Mouse (Mus musculus): ENCODE measurements at regions not wholly inside any gene's neighbourhood (a gene's known extent, or its start where the extent isn't known, plus 50 kb on each side); places are given as distances from the start of the nearest gene placed in this dataset.

DNA sequence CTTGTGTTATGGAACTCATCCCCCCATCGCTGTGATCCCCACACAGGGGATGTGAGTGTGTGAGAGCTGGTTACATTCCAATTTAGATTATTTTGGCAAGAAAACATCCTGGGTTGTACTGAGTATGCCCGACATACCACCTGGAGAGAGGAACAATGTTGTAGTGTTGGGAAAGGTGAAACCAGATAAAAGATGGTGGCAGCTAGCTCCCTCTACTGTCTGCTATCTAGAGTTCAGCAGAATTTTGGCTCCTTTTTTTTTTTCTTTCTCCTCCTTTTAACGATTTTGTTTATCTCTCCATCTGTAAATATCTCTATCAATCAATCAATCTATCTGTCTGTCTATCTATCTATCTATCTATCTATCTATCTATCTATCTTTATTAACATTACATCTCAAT is 89.7 kb downstream of the Kcna5 start (continued):
- TF ChIP-seq NELFE (IDR thresholded peaks at IDR 0.05; ENCODE audit: low read depth, low read length) = no peak
- TF ChIP-seq MEF2A (IDR thresholded peaks at IDR 0.05; ENCODE audit: borderline replicate concordance, low read depth, low read length) = no peak
- no peak for TF ChIP-seq MAZ (IDR thresholded peaks at IDR 0.05; ENCODE audit: low read depth, low read length)

DNA sequence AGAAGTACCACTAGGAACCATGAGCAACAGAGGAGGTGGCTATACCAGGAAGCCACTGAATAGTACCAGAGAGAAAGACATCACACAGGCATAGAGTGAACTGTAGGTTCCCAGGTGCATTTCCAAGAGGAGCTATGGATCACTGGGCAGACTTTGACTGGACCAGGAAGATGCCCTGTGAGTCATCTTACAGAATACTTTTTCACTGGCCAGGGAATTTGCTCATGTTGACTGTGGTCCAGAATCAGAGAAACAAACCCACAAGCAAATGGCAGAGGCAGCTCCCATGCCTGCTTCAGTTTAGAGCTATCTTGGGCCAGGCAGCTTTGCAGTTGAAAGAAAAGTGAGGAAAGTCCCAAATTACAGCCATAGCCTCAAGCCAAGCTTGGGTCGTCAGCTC is 95.0 kb downstream of the Kcna5 start:
- Histone ChIP-seq H3K9me3 (replicated peaks; ENCODE audit: low read length) (peaks cover 12% of the 10 kb centered on the region), H3K4me2 (ENCODE audit: insufficient read depth, low read depth, poor library complexity, severe bottlenecking) (no peak overlapping the region), H3K27ac (ENCODE audit: insufficient read depth, low read depth) (no peak overlapping the region), H3K27me3 (replicated peaks) (no peaks in the 10 kb centered on the region), H3K4me1 (ENCODE audit: control insufficient read depth in 1 of 2, insufficient read depth in 2 of 2) (peaks cover 29 to 36% of the 10 kb centered on the region in 2 experiments), H3K36me3 (replicated peaks in 1 of 2; ENCODE audit: control insufficient read depth in 1 of 2, insufficient read depth in 1 of 2, low read length in 1 of 2) (no peaks in the 10 kb centered on the region), H3K79me2 (replicated peaks; ENCODE audit: control insufficient read depth, extremely low read depth, insufficient read depth, poor library complexity, severe bottlenecking) (no peaks in the 10 kb centered on the region), H3K9ac (ENCODE audit: insufficient read depth, low read depth) (no peak overlapping the region), H3K4me3 (replicated peaks in 1 of 3; ENCODE audit: low read depth in 2 of 3, low read length in 2 of 3, poor library complexity in 1 of 3) (no peak overlapping the region)
- dilution Hi-C loops (cut with MboI; ENCODE audit: extremely low pct_ligation_motif_present, extremely low pct_unique_long_range_greater_than_20kb, low sequenced_read_pairs) = no loop called here
- TF ChIP-seq ZKSCAN1 (IDR thresholded peaks at IDR 0.05; ENCODE audit: borderline replicate concordance, low read depth, low read length) (no peak), JUN (IDR thresholded peaks at IDR 0.05; ENCODE audit: insufficient read depth, low read depth, low read length) (no peak), GABPA (IDR thresholded peaks at IDR 0.05; ENCODE audit: insufficient replicate concordance, low read depth, low read length) (no peak), PAX5 (IDR thresholded peaks at IDR 0.05; ENCODE audit: low read length) (no peak), MAFK (IDR thresholded peaks at IDR 0.05; ENCODE audit: insufficient replicate concordance, low read length) (no peak), ELF1 (IDR thresholded peaks at IDR 0.05; ENCODE audit: low read depth, low read length) (no peak), E2F4 (IDR thresholded peaks at IDR 0.05; ENCODE audit: insufficient replicate concordance, low read depth, low read length) (no peak), ZNF384 (IDR thresholded peaks at IDR 0.05; ENCODE audit: low read depth, low read length) (no peak), EP300 (IDR thresholded peaks at IDR 0.05; ENCODE audit: low read length) (no peak; the same call in 1 of the 2 replicates), CHD1 (IDR thresholded peaks at IDR 0.05; ENCODE audit: low read depth, low read length) (no peak), HCFC1 (IDR thresholded peaks at IDR 0.05; ENCODE audit: low read depth, low read length) (no peak), POLR2A (IDR thresholded peaks at IDR 0.05; ENCODE audit: low read depth, low read length) (no peak)
- no peak for DNase-seq (ENCODE audit: extremely low read depth)
- in situ Hi-C loops (cut with MboI; ENCODE audit: low pct_ligation_motif_present, low pct_unique_long_range_greater_than_20kb, low sequenced_read_pairs) = loop anchor here (5.0 kb wide), 1 partner anchor 68 kb away; no protein-coding TSS in a partner anchor

DNA sequence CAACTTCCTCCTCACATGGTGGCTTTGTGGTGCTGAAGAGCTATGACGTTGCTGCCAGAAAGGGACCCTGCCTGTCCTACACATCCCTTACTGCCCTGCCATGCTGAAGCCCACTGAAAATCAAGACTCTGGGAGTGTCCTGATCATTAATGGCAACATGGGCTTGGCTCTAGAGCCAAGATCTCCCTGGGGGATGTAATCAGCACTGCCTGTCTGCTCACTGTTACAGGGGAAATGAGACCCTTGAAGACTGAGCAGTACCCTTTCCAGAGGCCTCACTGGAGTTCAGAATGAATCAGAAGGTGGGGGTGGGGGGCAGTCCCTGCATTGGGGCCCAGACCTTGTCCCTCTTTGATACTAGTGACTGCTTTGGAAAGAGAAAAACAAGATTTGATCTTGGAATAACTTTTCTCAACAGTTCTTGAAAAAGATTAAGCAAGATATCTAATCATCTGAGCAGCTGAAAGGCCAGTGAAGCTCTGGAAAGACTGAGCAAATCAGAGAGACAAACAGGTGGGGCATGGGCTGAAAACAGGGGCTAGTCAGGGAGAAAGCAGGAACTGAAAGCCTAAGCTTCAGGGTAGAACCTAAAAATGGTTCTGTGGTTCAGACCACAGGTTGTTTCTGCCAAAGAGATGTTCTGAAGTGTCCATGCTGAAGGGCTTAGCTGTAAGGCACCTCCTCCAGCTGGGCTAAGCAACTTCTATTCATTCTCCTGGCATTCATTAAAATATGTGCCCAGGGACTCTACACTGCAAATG is 97.1 kb downstream of the Kcna5 start:
- Histone ChIP-seq H3K4me1 (ENCODE audit: control insufficient read depth in 1 of 2, insufficient read depth in 2 of 2) (peaks cover 34 to 35% of the 10 kb centered on the region in 2 experiments), H3K27ac (ENCODE audit: insufficient read depth, low read depth) (peak overlapping the region; percentile 96), H3K27me3 (replicated peaks) (no peaks in the 10 kb centered on the region), H3K9me3 (replicated peaks; ENCODE audit: low read length) (peaks cover 12% of the 10 kb centered on the region), H3K36me3 (replicated peaks in 1 of 2; ENCODE audit: control insufficient read depth in 1 of 2, insufficient read depth in 1 of 2, low read length in 1 of 2) (no peaks in the 10 kb centered on the region), H3K79me2 (replicated peaks; ENCODE audit: control insufficient read depth, extremely low read depth, insufficient read depth, poor library complexity, severe bottlenecking) (no peaks in the 10 kb centered on the region), H3K9ac (ENCODE audit: insufficient read depth, low read depth) (no peak overlapping the region), H3K4me3 (replicated peaks in 1 of 3; ENCODE audit: low read depth in 2 of 3, low read length in 2 of 3, poor library complexity in 1 of 3) (no peak overlapping the region), H3K4me2 (ENCODE audit: insufficient read depth, low read depth, poor library complexity, severe bottlenecking) (peak overlapping the region; percentile 47)
- dilution Hi-C loops (cut with MboI; ENCODE audit: extremely low pct_ligation_motif_present, extremely low pct_unique_long_range_greater_than_20kb, low sequenced_read_pairs) = no loop called here
- DNase-seq (ENCODE audit: extremely low read depth) = peak; percentile 91
- in situ Hi-C loops (cut with MboI; ENCODE audit: low pct_ligation_motif_present, low pct_unique_long_range_greater_than_20kb, low sequenced_read_pairs) = no loop called here
- TF ChIP-seq IRF4 (IDR thresholded peaks at IDR 0.05; ENCODE audit: low read depth, low read length) (peak; percentile 99), SIN3A (IDR thresholded peaks at IDR 0.05; ENCODE audit: low read length) (peak; percentile 87; the same call in 1 of the 2 replicates), UBTF (IDR thresholded peaks at IDR 0.05; ENCODE audit: low read depth, low read length) (no peak), HCFC1 (IDR thresholded peaks at IDR 0.05; ENCODE audit: low read depth, low read length) (no peak), TBP (conservative IDR thresholded peaks at IDR 0.05; ENCODE audit: low read depth, low read length) (peak; percentile 66; the same call in 1 of the 2 replicates), MXI1 (IDR thresholded peaks at IDR 0.05; ENCODE audit: low read depth, low read length) (0 out of 2 replicates have a peak, but pooled peaks have one; percentile 29), MAZ (IDR thresholded peaks at IDR 0.05; ENCODE audit: low read depth, low read length) (peak; percentile 90), ZC3H11A (IDR thresholded peaks at IDR 0.05; ENCODE audit: low read depth, low read length) (no peak), ZNF384 (IDR thresholded peaks at IDR 0.05; ENCODE audit: low read depth, low read length) (0 out of 2 replicates have a peak, but pooled peaks have one; percentile 25), MAX (IDR thresholded peaks at IDR 0.05; ENCODE audit: low read length) (peak; percentile 83), RCOR1 (conservative IDR thresholded peaks at IDR 0.05; ENCODE audit: low read depth, low read length) (peak; percentile 95), NELFE (IDR thresholded peaks at IDR 0.05; ENCODE audit: low read depth, low read length) (no peak), RAD21 (IDR thresholded peaks at IDR 0.05; ENCODE audit: low read depth, low read length) (peak; percentile 25), JUND (conservative IDR thresholded peaks at IDR 0.05; ENCODE audit: low read depth, low read length) (peak; percentile 91), EP300 (IDR thresholded peaks at IDR 0.05; ENCODE audit: low read length) (peak; percentile 100), KAT2A (IDR thresholded peaks at IDR 0.05; ENCODE audit: insufficient replicate concordance, low read length) (0 out of 2 replicates have a peak, but pooled peaks have one; percentile 5), CTCF (conservative IDR thresholded peaks at IDR 0.05 in 1 of 2, IDR thresholded peaks at IDR 0.05 in 1 of 2; ENCODE audit: low read depth in 2 of 2, low read length in 2 of 2) (no peak), NRF1 (IDR thresholded peaks at IDR 0.05; ENCODE audit: low read depth, low read length) (no peak), JUN (IDR thresholded peaks at IDR 0.05; ENCODE audit: insufficient read depth, low read depth, low read length) (peak; percentile 84), CHD1 (IDR thresholded peaks at IDR 0.05; ENCODE audit: low read depth, low read length) (no peak)

Measured in CH12.LX (cell line).